Mouse (Mus musculus): ENCODE data around the gene Tecpr2.
"Not testable (repeated sequence)": the region's sequence is repeated elsewhere in the genome, so short reads cannot be mapped to it uniquely, and the experiment has no call there.

Tecpr2 gene

GRCm38 (mm10) chr12:110889036-110890020, at the start of gene Tecpr2, which contains the start of gene Cinp:
TSS of gene Tecpr2 (plus strand) at chr12:110889264.
TSS of gene Cinp (minus strand) at chr12:110889145.
- peak; percentile 88 to 90 for DNase-seq (ENCODE audit: low spot score in 2 of 2)

- peak; percentile 88 to 94 for DNase-seq (ENCODE audit: low spot score in 2 of 2)
These were observed 48.5 kb upstream of the Tecpr2 start, which contains the start of gene Mok for GRCm38 (mm10) chr12:110840348-110841198. TSS of gene Mok (minus strand) at chr12:110840939.

GRCm38 (mm10) chr12:110841731-110842493, 47.2 kb upstream of the Tecpr2 start:
- no peak for DNase-seq (ENCODE audit: low spot score in 2 of 2)

GRCm38 (mm10) chr12:110843194-110844048, 45.6 kb upstream of the Tecpr2 start:
- DNase-seq (ENCODE audit: low spot score in 2 of 2): peak; percentile 76 to 84

- DNase-seq (ENCODE audit: low spot score in 2 of 2): no peak
These were observed 44.6 kb upstream of the Tecpr2 start for GRCm38 (mm10) chr12:110844227-110845130.

- DNase-seq (ENCODE audit: low spot score in 2 of 2): peak; percentile 75 to 77
These were observed 43.8 kb upstream of the Tecpr2 start for GRCm38 (mm10) chr12:110845131-110845880.

- DNase-seq (ENCODE audit: low spot score in 2 of 2): no peak
These were observed 42.8 kb upstream of the Tecpr2 start for GRCm38 (mm10) chr12:110846191-110846765.

GRCm38 (mm10) chr12:110850010-110850928, 38.8 kb upstream of the Tecpr2 start, which contains the start of gene Zfp839:
TSS of gene Zfp839 (plus strand) at chr12:110850253.
- peak; percentile 55 to 75 for DNase-seq (ENCODE audit: low spot score in 2 of 2)

GRCm38 (mm10) chr12:110850929-110851256, 38.2 kb upstream of the Tecpr2 start:
- DNase-seq (ENCODE audit: low spot score in 2 of 2): no peak

GRCm38 (mm10) chr12:110851414-110851813, 37.6 kb upstream of the Tecpr2 start:
- no peak for DNase-seq (ENCODE audit: low spot score in 2 of 2)

- no peak for DNase-seq (ENCODE audit: low spot score in 2 of 2)
These were observed 37.1 kb upstream of the Tecpr2 start for GRCm38 (mm10) chr12:110851923-110852322.

GRCm38 (mm10) chr12:110854786-110855737, 34.0 kb upstream of the Tecpr2 start:
- DNase-seq (ENCODE audit: low spot score in 2 of 2): no peak

GRCm38 (mm10) chr12:110857196-110857595, 31.9 kb upstream of the Tecpr2 start:
- no peak for DNase-seq (ENCODE audit: low spot score in 2 of 2)

GRCm38 (mm10) chr12:110858681-110859080, 30.4 kb upstream of the Tecpr2 start:
- DNase-seq (ENCODE audit: low spot score in 2 of 2): not testable (repeated sequence)

GRCm38 (mm10) chr12:110860293-110860692, 28.8 kb upstream of the Tecpr2 start:
- no peak for DNase-seq (ENCODE audit: low spot score in 2 of 2)

GRCm38 (mm10) chr12:110861256-110861655, 27.8 kb upstream of the Tecpr2 start:
- no peak for DNase-seq (ENCODE audit: low spot score in 2 of 2)
